Mouse (Mus musculus) heart, postnatal 4 days (tissue): ENCODE results near the gene Gstt3. TPM values are rescaled to one million over a fixed set of nuclear protein-coding genes. Genes with fewer than 3 reads are reported as not detected.
"Not testable (repeated sequence)": the region's sequence is repeated elsewhere in the genome, so short reads cannot be mapped to it uniquely, and the experiment has no call there.

Source experiments
- DNase-seq: peaks from one replicate; pipeline ENCODE4 v3.0.0; 2021
- total RNA-seq, 2 experiments: library from RNA; stranded (reverse); gene quantifications; 2 replicates each; pipeline ENCODE4 v1.2.3; 2021

Gene Gstt3
- total RNA-seq, 2 experiments from 2014 or later = 1.2 to 1.3 TPM

DNA sequence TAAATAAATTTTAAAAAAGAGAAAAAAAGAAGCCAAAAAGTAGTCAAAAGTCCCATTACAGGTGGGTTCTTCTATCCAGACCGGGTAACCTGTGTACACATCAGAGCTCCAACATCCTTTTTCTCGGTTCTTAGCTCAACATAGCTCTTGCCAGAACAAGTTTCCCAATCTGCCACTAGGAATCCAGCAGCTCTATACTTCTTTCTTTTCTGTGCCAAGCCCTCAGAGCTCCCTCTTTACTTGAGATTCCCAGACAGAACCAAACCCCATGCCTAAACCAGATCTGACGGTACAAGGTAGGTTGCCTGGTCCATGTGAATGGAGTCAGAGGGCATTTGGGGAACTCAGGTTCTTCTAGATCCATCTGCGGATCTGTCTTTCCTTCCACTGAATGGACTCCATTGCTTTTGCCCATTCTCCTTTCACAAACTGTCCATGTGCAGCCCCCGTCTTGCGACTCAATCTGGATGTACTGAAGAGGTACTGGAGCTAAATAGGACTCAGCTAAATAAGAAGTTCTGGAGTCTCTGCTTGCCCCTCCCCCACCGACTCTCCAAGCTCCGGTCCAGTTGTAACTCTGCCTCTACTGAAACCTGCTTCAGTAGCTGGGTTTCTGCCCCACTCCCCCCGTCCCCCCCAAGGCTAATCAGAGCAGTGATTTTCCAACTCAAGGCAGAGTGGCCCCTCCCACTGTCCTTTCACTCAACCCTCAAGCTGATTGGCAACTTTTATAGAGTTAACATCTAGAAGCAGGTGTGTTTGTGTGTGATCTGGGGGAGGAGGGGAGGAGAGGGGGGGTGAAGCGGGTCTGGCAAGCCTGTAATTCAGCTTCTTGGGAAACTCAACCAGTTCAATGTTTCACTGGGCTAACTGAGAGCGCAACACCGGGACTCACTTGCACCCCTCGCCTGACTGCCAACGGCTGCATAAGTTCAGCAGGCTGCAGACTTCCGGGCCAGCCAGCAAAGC, 1.7 kb downstream of the Gstt3 start:
- DNase-seq = no peak

DNA sequence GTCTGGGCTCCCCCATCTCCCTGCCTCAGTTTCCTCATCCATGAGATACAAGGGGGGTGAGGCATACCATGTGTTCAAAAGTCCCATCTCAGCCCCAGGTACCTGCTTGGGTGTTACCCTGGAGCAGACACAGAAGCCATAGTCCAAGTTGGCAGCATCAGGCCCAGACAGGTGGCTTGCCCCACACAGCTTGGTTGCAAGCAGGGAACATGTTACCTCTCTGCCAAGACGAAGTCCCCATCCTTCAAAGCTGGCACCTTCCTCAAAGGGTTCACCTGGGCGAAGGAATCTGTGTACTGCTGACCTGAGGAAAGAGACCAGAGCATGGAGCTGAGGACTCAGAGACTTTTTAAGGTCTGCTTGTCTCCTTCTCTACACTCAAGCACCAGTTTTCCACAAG, 3.3 kb downstream of the Gstt3 start:
- no peak for DNase-seq

DNA sequence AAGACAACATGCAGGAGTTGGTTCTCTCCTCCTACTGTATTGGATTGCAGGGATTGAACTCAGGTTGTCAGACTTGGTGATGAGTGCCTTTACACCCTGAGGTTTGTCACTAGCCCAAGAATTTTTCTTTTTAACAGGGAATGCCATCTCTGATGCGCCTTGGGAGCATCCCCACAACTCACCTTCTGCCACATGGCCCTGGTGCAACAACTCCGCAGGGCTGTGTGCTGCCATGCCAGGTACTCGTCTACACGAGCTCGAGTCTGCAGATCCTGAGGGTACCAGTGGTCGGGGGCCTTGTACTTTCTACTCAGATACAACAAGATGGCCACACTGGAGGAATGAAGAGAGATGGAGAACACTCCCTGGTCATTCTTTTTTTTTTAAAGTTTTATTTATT, 4.7 kb downstream of the Gstt3 start:
- no peak for DNase-seq

DNA sequence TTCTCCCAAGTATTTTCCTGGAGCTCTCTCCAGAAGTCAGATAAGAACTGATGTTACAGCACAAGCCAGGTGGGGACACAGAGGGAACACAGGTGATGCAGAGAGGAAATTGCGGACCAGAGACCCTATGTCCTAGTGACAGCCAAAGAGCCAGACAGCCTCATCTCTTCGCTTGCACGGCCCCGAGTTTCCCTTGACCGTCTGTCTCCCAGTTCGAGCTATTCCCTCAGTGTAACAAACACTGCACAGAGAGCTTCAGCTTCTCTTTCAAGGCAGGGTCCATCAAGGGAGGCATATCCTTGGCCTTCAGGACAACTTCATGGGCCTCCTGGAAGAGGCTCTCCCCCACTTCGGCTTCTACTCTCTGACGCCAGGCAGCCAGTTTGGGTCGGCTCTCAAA, 6.6 kb downstream of the Gstt3 start:
- no peak for DNase-seq

DNA sequence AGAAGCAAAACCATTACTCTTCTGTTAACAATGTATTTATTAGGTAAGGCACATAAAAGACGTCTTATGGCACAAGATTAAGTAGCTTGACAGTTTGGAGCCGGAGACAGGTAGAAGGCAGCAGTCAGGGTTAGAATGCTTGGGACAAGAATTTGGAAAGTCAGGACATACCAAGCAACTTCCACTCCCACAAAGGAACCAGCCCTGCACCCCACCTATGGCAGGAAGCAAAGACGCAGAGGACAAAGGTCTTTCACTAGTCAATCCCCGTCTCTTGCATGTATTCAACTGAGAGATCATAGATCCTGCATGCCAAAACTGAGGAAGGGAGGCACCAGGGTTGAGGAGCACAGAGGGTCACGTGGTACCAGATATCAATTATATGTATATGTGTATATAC, 7.1 kb downstream of the Gstt3 start:
- DNase-seq = no peak

DNA sequence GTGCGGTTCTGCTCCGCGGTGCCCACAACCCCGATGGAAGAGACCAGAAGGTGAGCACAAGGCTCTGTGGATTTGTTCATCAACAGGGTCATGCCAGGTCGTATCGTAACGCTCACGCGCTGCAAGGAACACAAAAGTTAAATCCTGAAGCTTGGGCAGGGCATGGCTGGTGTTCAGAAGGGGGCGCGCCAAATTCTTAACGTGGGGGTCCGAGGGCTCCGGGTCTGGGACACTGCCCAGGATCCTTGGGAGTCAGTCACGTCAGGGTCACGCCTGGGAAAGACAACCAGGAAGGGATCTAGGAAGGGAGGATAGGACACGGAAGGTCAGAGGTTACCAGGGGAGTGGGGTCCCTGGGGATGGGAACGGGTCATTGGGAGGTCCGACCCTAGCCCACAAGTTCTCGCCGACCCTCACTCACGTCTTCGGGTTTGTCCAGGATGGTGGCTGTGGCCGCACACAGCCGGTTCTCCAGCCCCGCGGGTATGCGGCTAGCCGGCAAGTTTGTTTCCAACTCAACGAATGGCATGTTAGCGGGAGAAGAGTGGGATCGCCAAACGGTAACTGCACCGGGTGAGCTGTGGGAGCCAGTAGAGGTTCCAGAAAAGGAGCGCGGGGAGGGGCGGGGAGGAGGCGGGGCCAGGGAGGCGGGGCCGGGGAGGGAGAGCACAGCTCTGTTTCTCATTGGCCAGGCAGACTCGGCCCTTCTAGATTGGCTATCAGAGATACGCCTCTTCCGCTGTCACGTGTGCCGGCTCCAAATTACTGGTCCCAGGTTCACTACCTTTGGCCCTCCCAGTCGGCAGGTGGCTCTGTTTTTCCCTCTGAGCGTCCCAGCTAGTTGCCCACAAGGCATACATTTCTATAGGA, 8.2 kb downstream of the Gstt3 start, which contains the start of gene Ddt:
TSS of gene Ddt (minus strand) at position 620 of the 870 bp plus-strand sequence.
- DNase-seq = peak; percentile 86

DNA sequence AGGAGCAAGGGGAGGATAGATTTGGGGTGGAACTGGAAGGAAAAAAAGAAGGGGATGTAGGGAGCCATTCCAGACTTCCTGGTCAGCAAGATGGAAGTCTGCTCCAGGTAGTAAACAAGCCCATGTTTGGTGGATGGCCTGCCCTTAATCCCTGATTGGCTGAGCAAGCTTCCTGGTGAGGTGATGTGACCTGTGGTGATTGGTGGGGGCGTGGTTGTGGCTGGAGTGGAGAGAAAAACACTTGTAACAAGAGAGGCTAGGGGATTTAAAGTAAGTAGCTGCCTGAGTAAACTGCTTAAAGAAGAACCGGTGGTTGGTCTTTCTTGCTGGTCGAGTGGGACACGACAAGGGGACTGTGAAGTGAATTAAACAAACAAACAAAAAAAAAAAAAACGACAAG, 13.5 kb downstream of the Gstt3 start:
- not testable (repeated sequence) for DNase-seq

DNA sequence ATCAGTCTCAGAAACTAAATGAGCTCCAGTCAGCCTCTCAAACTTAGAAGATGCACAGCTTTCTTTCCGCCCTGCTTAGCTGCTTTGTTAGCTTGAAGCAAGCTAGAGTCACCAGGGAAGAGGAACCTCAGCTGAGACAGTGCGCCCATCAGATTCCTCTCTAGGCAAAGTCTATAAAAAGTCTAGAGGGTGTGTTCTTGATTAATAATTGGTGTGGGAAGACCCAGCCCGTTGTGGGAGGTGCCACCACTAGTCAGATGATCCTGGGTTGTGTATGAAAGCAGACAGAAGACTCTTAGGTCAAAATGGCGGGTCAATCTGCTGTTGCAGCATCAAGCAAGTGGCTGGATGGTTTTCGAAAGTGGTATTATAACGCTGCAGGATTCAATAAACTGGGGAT, 14.4 kb downstream of the Gstt3 start:
- DNase-seq = no peak

DNA sequence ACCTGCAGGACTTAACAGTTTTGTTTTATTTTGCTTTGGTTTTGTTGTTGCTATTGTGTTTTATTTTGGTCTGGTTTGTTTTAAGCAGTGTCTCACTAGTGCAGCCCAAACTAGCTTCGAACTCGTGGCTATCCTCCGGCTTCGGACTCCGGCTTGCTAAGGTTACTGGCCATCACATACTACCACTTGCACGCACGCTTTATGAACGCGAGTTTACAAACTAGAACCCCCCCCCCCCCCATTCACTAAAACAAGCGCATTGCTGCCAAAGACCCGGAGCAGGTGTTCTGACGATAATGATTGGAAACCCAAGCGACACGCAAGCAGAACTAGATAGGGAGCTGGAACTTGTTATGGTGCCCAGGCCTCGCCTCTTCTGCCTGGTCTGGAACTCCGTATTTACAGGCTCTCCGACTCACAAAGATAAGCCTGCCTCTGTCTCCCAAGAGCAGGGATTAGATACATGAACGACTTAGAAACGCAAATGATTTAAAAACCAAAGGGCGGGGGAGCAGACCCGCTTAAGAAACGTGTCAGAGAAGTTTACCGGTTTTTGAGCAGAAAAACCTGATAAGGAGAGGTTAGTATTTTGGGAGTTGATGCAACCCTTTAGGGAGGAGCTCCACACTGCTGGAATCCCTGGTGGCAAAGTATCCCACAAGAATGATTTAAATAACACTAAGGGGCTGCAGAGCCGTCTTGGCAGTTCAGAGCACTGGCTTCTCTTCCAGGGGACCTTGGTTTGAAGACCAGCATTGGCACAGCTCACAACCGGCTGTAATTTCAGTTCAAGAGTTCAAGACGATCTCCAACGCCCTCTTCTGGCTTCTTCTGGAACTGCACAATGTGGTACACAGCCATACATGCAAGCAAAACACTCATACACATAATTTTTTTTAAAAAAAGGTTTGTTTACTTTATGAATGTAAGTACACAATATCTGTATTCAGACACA, 16.4 kb downstream of the Gstt3 start:
- peak; percentile 78 for DNase-seq

DNA sequence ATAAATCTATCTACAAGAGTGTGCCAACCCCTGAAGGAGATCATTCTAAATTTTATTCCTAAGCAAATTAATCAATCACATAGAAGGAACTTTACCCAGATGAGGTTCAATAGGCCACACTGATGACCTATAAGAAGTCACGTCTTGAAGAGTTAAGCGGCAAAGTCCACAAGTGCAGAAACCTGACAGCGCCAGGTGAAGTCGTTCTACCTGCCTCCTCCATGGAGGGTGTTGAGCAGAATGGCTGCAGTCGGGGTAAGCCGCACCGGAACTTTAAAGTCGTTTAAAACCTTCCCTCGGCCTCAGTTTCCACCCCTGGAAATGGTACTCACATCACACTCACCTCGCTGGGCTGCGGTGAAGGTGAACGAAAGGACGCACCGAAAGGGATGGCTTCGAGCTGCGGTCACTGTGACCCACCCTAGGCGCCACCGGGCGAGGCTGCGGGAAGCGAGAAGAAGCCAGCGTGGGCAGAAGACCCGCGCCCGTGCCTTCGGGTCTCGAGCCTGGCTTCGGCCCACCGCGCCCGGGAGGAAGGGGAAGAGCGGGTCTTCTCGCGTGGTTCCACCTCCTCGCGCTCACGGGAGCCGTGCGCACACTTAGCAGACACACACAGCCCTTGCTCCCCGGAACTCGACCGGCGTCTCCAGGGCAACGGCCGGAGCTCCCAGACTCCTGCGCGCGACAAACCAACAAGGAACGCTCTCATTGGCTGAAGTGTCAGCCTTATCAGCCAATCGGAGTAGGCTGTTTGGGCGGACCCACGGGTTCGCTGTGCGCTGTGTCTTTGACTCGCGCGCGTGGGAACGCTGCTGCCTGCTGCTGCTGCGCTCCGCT, 17.3 kb downstream of the Gstt3 start, which contains the start of gene Cabin1:
TSS of gene Cabin1 (minus strand) at position 660 of the 837 bp plus-strand sequence.
- peak; percentile 98 for DNase-seq

DNA sequence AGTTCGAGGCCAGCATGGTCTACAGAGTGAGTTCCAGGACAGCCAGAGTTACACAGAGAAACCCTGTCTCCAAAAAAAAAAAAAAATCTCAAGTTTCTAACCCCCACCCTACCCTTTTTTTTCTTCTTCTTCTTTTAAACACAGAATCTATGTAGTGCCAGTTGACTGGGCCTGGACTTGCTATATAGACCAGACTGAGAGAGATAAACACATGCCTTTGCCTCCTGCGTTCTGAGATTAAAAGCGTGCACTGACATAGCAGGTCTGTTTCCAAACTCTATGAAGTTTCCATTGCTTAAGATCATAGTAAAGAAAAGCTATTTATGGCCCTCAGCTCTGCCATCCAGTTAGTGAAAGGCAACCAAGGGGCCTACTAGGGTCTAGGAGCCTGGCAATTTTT, 18.8 kb downstream of the Gstt3 start:
- no peak for DNase-seq

DNA sequence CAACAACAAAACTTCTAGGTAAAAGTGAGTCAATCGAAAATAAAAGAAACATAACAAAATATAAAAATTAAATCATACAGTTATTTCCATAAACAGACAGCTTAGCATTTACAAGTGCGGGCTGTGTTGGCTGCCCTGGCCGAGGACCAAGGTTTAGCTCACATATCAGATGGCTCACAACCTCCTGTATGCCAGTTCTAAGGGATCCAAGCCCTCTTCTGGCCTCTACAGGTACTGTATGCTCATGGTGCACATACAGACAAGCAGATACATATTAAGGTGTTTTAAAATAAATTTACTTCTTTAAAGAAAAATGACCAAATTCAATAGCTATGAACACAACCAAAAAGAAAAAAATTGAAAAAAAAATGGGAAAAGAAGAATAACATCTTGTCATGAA, 20.9 kb downstream of the Gstt3 start:
- no peak for DNase-seq

DNA sequence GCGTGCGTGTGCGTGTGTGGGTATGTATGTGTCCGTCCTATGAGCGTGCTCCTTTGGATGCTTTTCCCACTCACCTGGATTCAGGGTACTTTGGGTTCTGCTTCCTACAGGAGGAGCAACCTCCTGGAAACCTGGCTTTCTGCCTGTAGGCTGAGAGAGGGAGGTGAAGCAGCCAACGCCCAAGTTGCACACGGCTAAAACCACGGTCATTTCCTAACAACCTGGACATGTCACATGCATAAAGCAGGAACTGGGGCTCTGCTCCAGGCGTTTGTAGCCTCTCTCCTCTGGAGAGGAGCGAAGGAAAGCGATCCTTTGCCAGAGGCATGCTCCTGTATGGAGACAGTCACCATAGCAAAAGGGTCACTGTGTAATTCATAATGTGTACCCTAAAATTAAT, 24.5 kb downstream of the Gstt3 start:
- no peak for DNase-seq

DNA sequence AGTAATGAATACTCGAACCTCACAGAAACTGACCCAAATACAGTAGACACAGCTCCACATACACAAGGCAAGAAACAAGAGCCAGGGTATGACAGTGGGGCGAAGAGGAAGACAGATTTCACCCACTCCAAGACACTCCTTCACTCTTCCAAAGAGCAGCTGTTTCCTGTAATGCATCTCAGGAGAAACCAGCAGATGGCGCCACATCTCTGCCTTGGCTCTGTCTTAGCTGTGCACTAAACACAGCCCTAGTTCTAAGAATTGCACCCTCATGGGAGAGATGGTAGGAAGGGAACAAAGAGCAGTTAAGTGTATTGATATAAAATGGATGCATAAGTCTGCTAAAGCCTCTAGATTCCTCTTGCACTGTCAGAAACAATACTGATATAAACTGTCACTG, 37.2 kb downstream of the Gstt3 start:
- DNase-seq = peak; percentile 88

DNA sequence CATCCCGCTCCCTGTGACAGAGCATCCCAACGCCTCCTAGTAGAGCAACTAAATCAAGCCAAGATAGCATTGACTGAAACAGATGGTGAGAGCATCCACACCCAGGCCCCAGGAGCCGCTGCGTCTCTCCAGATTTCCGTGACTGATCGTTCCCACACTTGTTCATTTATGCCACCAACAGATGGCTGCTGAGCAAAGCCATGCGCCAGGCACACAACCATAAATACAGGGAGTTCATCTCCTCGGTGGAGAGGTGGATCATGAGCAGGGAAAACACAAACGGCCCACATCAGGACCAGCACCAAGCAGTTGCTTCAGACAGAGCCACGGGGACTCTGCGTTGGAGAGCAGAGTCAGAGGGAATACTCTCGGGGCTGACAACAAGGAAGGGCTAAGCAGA, 37.8 kb downstream of the Gstt3 start:
- no peak for DNase-seq

DNA sequence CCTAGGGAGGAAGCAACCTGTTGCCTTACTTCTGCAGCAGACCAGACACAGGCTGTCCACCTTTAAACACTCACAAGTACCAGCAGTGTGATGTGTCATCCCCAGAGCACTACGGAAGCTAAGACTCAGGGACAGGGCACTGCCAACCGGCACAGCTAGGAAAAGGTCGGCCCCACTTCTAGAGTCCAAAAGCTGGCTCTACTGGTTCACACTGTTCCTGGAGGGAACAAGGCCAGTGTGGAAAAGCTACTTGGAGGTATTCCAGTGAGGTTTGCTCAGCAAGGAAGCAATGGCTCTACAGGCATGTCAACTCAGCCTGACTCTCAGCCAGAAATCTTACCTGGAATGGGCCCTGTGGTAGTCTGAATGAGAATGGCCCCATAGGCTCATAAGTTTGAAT, 40.3 kb downstream of the Gstt3 start:
- no peak for DNase-seq

DNA sequence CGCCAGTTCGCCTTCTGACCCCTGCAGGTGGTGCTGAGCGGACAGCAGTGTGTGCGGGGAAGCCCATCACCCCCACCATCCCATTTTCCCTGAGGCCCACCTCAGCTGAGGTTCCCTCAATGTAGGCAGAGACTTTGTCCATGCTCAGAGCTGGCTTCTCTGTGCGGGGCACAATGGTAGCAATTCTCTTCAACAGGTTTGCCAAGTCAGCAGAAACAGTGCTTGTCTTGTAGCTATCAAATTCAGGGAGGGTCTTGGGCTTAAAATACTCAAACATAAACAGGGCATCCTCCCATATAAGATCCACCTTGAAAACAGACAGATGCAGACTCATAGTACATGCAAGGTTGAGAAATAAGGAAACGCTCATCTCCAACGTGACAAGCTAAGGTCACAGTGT, 55.8 kb downstream of the Gstt3 start:
- DNase-seq = no peak
